8 mouse cellular contexts compared by ENCODE assay signal in genomic region chr8:77549121-77549706, GRCm38 (mm10). TPM values are rescaled to one million over a fixed set of nuclear protein-coding genes. Genes with fewer than 3 reads are reported as not detected.
DNase-seq lines count a peak whose midpoint lies in the region; ATAC-seq lines count a peak whose summit lies in the region.

Gene Prmt9 (plus strand): TSS chr8:77549397.

- no peaks in the 10 kb centered on the region for H3K4me1 ChIP-seq in hindbrain, embryonic 11.5 days (replicated peaks; ENCODE audit: control insufficient read depth, insufficient read depth, low read length)

- H3K4me2 ChIP-seq in hindbrain, embryonic 11.5 days (replicated peaks; ENCODE audit: low read depth, low read length): peak within 1 kb of the TSS; percentile 59

- H3K27me3 ChIP-seq in hindbrain, embryonic 11.5 days (ENCODE audit: control insufficient read depth, insufficient read depth, low read length): no peaks in the 10 kb centered on the region

- peak within 1 kb of the TSS; percentile 72 for H3K27ac ChIP-seq in hindbrain, embryonic 11.5 days (ENCODE audit: low read depth, low read length)

- H3K36me3 ChIP-seq in hindbrain, embryonic 11.5 days (ENCODE audit: control insufficient read depth, insufficient read depth, low read length): no peaks in the 10 kb centered on the region

- 4% methylated on average over 41 of the region's 42 CpGs for WGBS in hindbrain, embryonic 11.5 days

- DNase-seq in MN1 (ENCODE audit: low spot score): peak; percentile 96
- peak; percentile 90 for DNase-seq in cerebellum, adult 9-10 months
- DNase-seq in frontal cortex, adult 2 months (ENCODE audit: extremely low spot score in 1 of 2, low spot score in 1 of 2): peak; percentile 79 to 95
- peak; percentile 96 for DNase-seq in hindbrain, embryonic 11.5 days (ENCODE audit: low spot score)
- DNase-seq in layer of hippocampus, postnatal 10 days (ENCODE audit: low spot score in 2 of 2): peak; percentile 93 to 96
- peak; percentile 96 for DNase-seq in lung, postnatal 10 days
- peak; percentile 93 for DNase-seq in ovary, postnatal 36 days (ENCODE audit: low spot score)
- DNase-seq in thymus, postnatal 25 days: peak; percentile 95

- peak within 1 kb of the TSS; percentile 83 for H3K4me3 ChIP-seq in hindbrain, embryonic 11.5 days (ENCODE audit: low read depth, low read length)

- H3K9ac ChIP-seq in hindbrain, embryonic 11.5 days (ENCODE audit: low read depth, low read length): peak within 1 kb of the TSS; percentile 88

- H3K9me3 ChIP-seq in hindbrain, embryonic 11.5 days (ENCODE audit: control insufficient read depth, low read length): no peaks in the 10 kb centered on the region

- peak; percentile 97 for ATAC-seq in hindbrain, embryonic 11.5 days (ENCODE audit: low FRiP score)

RNA-seq across cellular contexts. Expression of gene Prmt9, which starts in this region (rescaled TPM):
- polyA plus RNA-seq in frontal cortex, adult 2 months (2012; rRNA removed): 19.3 and 19.9 TPM in 2 replicates
- polyA plus RNA-seq in hindbrain, embryonic 11.5 days (2014; fragmentation: Nextera tagmentation; extraction: Ambion mirVana): 22.7 and 24.3 TPM in 2 replicates
- total RNA-seq in layer of hippocampus, postnatal 10 days (2021): 10 to 100 TPM; 28.8 to 29.7 TPM

Comparison
In these comparisons a context has a peak if more than half of its experiments do, and no peak if none do; other contexts are left out.
1. Peak in every context shown above with its lines: DNase-seq, ATAC-seq, H3K4me3 ChIP-seq and H3K27ac ChIP-seq.